Mouse (Mus musculus): Measurements from ENCODE around the gene Slc6a9.

Gene Slc6a9

DNA sequence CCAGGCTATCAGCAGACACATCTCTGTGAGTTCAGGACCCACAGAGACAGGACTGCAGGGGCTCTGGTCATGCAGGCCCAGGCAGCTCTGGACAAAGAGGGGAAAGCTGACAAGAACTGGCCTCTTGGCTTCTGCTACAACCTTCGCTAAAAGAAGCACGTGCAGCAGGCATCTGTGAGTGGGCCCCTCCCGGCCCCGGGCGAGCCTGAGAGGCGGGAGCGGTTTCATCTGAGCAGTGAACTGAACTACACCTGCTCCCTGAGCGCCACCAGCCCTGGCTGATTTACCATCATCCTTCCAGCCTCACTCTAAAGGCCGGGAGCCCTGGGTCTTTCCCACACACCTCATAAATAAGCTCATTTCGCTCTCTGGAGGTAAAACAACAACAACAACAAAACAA, 44.0 kb downstream of the Slc6a9 start:
- DNase-seq (ENCODE audit: low spot score): no peak

DNA sequence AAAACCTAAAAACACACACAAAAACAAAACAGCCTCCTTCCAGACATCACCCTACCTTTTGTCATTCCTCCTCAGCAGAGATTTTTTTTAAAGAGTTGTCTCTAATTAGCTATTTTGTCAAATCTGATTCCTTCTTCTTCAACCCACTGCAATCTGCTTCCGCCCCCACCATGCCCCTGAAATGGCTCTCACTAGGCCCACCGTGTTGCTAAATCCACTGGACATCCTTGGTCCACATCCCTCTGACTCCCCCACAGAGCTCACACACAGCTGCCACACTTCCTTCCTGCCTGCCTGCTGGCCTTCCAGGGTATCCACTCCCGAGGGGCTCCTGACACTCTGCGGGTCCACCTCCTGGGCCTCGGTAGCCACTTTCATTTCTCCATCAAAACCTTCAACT, 44.4 kb downstream of the Slc6a9 start:
- DNase-seq (ENCODE audit: low spot score): no peak

DNA sequence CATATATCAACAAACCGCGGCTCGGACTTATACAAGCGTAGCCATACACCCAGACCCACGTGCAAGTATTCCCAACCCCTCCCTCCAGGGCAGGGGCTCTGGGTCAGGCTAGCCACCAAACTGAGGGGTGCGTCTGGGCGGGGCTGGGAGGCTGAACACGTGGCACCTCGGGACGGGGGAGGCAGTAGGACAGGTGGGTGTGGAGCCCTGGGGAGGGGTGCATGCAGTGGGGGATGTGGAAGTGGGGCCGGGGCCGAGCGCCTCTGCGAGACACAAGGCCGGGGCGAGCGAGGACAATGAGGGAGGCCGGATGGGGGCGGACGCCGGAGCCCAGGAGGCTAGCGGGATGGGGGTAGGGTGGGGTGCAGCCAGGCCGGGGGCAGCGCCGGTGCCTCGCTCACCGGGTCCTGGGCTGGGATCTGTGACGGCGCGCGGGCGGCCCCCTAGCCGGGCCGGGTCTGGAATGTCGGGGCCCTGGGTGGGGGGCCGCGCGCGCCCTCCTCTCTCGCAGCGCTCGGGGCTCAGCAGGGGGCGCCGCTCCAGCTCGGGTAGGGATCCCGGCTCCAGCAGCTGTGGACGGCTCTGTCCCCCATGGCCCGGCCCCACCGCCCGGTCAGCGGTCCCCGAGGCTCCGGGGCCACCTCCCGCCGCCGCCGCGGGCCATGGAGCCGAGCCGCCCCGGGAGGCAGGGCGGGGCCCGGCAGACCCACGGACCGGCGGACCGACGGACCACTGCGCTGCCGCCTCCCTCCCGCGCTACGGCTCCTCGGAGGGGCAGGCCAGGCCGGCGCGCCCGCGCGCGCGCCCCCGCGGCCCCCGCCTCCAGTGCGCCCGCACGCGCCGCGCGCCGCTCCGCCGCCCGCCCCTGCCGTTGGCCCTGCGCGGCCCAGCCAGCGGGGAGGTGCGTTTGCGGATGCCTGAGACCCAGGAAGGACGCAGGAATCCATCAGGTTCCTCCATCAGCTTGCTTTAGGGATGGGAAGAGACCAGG, 48.7 kb downstream of the Slc6a9 start, which contains the start of gene B4galt2:
TSS of gene B4galt2 (minus strand) at position 787 of the 991 bp plus-strand sequence.
- peak; percentile 63 for DNase-seq (ENCODE audit: low spot score)

DNA sequence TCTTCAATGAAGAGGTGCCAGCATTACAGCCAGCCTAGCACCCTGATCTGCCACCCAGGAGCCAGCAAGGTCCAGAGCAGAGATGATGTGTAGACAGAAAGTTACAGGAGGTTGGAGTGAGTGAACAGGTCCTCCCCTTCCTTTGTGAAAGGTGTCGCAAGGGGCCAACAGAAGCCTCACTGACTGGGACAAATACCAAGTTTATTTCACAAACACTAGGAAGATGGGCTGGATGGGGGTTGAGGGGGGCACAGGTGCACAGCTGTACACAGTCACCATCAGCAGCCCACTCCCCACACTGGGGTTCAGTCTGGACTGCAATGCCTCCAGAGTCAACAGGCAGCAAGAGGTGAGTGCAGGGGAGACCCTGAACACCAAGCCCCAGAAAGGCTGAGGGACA, 49.8 kb downstream of the Slc6a9 start:
- DNase-seq (ENCODE audit: low spot score): no peak

DNA sequence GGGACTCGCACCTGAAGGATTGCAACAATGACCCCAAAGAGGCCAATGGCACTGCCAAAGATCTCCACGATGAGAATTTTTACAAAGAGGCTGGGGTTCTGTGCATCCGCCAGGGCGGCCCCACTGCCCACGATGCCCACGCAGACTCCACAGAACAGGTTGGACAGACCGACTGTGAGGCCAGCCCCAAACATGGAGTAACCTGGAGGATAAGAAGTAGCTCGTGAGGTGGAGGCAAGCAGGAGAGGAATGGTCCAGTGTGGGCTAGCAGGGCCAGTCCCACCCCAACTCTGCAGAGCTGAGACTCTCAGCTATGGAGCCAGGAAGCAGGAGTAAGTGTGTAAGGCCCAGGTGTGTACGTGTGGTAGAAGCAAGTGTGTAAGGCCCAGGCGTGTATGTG, 50.8 kb downstream of the Slc6a9 start:
- DNase-seq (ENCODE audit: low spot score): no peak

DNA sequence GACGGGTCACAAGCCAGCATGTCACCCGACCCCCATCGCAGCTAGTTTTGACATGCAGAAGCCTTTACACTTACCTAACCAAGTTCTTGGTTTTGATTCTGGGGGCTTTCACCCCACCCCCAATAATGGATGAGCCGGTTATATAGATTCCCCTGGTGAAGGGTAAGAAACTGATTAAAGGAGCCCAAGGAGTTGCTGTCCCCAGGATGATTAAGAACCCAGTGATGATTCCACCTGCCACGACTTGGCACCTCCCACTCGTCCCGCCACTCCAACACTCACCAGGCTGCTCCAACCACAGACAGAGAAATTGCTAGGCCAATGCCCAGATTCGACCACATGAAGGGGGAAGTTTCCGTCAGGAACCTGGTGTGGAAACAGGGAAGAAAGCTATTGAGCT, 51.7 kb downstream of the Slc6a9 start:
- no peak for DNase-seq (ENCODE audit: low spot score)

DNA sequence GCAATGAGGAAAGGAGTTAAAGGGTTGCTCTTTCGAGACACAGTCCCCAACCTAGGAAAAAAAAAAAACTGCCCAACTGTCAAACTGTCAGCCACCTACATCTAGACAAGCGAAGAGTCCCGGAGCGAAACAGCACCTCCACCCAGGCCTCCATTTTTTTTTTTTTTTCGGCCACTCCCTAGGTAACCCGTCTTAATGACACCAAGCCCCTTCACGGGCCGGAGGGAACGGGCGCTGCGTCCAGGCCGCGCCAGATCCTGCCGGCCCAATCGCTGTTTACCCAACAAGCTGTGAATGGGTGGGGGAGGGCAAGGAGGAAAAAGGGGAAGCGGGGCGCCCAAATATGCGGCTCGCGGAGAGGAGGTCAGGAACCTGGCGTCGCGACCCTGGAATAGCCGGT, 52.3 kb downstream of the Slc6a9 start:
- peak; percentile 42 for DNase-seq (ENCODE audit: low spot score)

DNA sequence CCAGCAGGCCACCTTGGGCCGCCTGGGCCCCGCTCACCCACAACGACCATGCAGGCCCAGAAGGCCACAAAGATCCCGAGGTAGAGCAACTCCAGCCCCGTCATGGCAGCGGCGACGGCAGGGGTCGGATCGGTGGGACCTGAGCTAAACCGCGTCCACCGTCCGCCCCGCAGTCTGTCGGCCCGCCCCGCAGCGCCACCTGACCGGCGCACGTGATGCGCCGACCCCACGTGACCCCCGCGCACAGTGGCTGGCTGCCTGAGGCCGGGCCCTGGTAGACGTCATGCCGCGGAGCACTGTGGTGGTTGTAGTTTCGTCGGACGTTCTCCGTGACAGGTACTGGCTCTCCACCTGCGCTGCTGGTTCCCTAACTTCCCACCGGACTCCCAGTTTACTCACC, 52.8 kb downstream of the Slc6a9 start, which contains the start of gene Atp6v0b:
TSS of gene Atp6v0b (minus strand) at position 201 of the 400 bp plus-strand sequence.
- DNase-seq (ENCODE audit: low spot score): peak; percentile 96

DNA sequence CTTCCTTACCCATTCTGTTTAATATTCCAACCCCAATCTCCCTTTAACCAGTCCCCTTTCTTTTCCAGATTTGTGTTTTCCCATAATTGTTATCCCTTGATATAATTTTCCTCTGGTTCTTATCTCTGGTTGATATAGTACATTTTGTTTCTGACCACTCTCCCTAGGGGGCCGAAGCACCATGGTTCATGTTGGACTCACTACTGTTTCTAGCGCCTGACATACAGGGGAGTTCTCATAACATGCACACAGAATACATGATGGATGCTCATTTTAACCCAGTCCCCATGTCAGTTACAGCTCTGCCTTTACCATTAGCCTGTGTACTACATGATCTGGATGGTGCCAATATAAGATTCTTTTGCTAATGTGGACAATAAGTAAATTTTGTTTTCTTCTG, 53.6 kb downstream of the Slc6a9 start:
- no peak for DNase-seq (ENCODE audit: low spot score)

DNA sequence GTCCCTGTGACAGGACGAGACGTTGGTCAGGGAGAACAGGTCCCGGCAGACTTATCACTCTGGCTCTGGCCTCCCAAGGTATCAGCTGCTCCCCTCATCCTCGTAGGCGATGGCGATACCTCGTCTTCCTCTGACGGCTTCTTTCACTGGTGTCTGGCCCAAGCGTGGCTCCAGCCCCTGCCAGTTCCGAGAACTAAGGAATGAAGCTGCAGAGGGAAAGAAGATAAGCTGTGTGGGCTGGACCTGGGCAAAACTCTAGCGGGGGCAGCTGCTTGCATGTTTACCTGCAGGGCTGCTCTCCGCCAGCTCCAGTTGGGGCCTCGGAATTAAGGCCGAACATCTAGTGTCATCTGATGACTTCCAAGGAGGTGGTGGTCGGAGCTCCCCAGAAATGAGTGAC, 55.2 kb downstream of the Slc6a9 start:
- no peak for DNase-seq (ENCODE audit: low spot score)

DNA sequence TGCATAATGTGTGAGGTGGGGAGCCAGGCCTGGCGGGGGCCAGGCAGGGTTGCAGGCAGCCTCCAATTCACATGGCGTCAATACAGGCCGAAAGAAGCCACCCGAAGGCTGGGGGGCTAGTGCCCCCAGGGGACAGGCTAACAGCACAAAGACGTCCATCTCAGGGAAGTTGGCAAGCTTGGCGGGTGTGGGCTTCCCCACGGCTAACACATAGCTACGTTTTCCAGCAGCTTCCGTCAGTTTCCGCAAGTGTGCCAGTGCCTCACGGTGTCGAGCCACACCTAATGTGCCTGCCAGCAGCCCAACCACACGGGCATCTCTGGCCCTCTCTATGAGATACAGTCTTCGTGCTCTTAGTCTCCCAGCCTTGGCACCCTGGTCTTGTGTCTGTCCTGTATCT, 55.7 kb downstream of the Slc6a9 start:
- DNase-seq (ENCODE audit: low spot score): no peak

DNA sequence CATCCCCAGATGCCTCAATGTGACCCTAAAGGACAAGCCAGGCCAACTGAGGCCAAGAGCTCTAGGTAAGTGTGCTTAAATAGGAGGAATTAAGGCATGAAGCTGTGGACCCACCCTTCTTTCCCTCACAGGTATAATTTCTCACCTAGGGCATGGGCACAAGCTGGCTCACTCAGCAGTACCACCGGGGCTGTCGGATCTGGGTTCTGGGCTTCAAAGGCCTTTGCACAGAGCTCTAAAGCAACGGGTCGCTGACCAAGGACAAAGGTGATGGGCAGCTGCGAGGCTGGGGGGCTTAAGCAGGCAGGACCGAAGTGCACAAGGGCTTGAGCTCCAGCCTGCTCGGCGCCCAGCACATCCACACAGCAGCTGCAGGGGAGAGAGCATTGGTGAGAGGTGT, 56.4 kb downstream of the Slc6a9 start:
- DNase-seq (ENCODE audit: low spot score): no peak

DNA sequence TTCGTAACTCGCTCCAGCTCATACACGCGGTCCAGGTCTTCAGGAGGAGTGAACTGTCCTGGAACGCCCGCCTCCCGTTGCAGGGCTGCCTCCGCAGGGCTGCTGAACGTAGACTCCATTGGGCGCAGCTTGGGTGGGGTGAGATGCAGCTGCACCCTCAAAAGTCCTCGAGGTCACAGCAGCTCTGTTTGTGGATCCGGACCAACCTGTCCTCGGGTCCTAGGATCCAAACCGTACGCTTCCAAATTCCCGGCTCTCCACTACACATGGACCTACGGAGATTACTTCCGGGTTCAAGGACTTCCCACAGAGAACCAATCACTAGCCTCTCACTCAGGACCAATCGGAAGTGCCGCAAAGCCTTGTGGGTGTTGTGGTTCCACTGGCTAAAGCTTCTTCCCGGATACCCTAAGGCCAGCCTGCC, 57.4 kb downstream of the Slc6a9 start, which contains the start of gene Dph2:
TSS of gene Dph2 (minus strand) at position 295 of the 424 bp plus-strand sequence.
- DNase-seq (ENCODE audit: low spot score): peak; percentile 85

DNA sequence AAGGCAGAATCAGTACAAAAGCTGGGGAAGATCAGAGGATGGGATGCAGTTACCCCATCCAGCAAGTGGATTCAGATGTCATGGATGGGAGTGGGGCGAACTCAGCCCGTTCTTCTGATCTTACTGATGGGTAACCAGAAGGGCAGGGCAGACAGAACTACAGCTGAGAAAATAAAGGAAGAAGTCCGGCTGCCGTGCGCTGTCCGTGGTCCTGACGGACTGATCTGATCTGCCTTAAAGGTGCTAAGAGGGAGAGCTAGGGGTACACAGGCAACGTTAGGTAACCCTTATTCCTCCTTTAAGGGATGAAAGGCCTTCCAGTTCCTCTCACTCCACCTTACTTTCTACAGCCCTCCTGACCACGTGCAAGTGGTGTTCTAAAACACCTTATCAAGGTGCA, 59.1 kb downstream of the Slc6a9 start:
- no peak for DNase-seq (ENCODE audit: low spot score)

DNA sequence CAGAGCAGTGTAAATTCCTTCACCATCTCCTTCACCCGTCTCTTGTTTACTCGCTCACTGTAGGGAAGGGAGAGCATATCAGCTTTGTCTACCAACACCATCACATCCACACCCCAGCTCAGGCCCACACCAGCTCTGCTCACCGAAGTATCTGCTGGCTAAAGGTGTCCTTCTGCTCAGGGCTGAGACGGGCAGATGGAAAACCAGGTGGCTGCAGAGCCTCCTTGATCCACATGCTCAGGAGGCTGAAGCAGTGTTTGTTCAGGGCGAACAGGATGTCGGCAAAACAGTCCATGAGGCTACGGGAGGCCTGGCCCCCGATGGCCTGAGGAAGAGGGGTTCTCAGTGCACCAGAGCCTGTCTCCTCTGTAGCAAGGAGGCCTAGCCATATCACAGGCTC, 60.3 kb downstream of the Slc6a9 start:
- DNase-seq (ENCODE audit: low spot score): no peak

DNA sequence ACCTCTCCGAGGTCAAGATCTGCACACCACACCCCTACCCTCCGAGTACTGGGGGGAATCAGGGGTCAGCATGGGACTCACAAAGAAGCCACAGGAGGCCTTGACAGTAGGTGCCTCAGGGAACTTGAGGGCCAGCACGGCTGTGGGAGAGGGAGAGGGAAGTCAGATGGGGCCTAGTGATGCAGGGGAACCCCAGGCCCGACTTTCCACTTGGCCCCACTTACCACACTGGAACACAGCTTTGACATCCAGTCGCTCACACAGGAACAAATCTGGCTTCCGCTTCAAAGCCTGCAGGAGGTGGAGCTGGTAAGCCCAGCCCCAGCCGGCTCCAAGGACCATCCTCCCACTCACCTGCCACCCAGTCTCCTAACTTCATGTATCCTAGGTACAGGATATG, 61.0 kb downstream of the Slc6a9 start:
- no peak for DNase-seq (ENCODE audit: low spot score)

DNA sequence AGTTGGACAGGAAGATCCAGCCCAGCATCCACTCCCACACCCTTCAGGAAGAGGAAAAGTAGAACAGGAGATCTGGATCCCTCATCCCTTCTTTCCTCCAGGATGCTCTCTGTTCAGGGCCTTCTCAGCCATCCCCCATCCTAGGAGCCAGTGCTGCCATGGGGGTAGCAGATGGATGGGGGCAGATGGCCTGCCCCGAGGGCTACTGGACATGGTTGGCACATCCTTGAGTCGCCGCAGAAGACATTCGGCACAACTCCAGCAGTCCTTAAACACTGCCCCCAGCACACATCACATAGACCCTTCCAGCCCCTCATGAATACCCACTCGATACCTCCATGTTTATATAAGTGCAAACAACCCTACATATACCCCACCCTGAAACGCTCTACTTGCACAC, 61.7 kb downstream of the Slc6a9 start:
- no peak for DNase-seq (ENCODE audit: low spot score)

DNA sequence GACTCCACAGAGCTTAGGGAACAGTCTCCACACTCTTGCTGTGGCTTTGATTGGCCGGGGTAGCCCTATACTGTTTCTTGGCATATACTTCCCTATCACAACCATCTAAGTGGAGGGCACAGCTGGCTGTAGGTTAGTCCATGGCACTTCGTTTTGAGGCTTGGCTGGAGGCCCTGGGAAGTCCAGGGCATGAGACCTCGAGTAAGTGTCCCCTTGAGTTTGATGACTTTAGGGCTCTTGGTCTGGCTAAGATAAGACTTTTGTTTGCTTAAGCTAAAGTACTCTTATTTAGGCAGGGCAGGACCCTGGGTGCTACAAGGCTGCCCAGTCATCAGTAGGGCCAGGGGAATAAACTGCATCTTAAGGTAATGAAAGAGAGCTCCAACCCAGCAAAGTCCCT, 63.8 kb downstream of the Slc6a9 start:
- no peak for DNase-seq (ENCODE audit: low spot score)

DNA sequence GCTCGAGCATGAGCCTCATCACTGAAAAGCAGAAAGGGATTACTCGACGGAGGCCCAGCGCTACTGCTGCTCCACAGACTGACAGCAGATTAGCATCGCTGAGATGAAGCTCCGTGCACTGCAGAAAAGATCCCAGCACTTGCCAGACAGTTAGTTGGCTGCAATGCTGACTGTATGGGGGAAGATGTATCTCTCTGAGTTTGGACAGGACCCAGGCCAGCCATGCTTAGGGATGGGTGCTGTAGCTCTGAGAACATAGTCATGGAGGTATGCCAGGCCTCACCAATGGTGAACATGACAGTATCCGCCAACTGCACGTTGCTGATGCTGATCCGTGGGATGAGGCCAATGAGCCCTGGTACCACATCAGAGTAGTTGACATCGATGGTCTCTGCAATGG, 69.8 kb downstream of the Slc6a9 start:
- DNase-seq (ENCODE audit: low spot score): peak; percentile 59

DNA sequence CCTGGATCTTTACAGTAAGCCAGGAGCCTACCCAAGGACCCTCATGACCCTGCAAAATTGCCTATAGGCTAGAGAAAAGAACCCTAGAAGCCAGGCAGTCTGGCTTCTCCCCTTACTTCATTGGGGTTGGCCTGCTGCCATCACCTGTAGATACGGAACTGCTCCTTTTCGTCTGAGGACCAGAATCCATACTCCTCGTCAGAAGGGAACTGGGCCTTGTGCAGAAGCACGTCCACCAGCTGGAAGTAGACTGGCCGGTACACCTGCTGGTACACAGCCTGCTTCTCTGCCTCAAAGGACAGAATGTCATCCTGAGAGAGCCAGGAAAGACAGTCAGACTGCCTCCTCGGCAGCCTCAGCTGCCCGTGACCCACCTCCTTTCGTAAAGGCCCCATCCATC, 70.5 kb downstream of the Slc6a9 start:
- DNase-seq (ENCODE audit: low spot score): no peak

DNA sequence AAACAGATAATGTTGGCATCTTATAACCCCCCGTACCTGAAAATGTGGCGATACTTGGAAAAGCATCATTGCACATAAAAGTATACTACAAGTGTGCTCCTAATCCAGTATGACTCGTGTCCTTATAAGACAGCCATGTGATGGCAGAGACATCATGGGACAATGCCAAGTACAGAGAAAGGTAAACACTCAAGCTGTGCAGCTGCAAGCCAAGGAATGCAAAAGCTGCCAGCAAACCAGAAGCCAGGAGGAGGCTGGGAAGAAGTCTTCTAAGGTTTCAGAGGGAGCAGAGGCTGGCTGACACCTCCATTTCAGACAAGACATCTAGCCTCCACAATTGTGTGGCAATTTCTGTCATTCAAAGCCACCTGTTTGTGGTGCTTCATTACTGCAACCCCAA, 71.9 kb downstream of the Slc6a9 start:
- DNase-seq (ENCODE audit: low spot score): no peak

DNA sequence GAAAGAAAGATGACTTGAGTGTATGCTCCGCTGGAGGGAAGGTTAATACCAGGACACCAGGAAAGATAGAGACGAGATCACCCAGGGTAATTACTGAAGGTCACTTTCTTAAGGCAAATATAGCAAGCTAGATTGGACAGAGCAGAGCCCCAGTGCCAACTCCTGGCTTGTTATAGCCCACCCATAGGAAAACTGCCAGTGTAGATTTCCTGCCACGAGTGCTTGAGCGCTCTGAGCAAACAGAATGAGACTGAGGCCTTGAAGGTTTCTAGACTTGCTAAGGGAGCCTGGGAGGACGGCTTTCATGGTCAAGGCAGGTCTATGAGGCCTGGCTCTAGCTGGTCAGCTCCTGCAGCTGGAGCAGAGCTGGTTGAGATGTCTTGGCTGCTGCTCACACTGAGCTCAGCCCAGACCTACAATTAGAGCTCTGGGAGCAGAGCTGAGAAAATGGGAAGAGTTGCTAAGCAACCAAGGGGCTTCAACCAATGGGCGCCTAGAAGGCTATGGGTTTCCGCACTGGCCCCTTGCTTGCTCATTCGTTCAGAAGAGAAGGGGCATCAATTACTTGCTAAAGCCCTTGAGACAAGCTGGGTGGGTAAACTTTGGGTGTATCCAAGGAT, 74.6 kb downstream of the Slc6a9 start:
- no peak for DNase-seq (ENCODE audit: low spot score)

DNA sequence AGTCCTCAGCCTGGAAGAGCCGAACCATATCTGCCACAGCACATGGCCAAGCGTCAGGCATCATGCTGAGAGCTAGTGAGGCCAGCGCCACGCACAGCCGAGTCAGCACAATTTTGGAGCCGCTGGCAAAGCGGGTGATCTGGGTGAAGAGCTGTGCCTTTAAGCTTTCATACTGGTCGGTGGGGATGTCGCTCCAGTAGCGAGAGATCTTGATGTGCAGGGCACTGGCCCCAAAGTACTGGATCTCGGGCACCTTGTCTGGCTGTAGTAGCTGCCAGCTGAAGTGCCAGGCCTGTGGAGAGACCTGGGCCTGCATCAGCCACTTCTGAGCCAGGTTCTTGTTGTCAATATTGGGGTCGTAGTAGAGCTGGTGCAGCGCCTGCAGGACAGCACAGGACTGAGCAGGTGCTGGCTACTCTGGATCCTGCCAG, 77.8 kb downstream of the Slc6a9 start:
- no peak for DNase-seq (ENCODE audit: low spot score)
